Mouse (Mus musculus) skeletal muscle tissue, adult 2 months (tissue): ENCODE results near the gene Rexo4.
A peak's percentile ranks its signal among the peaks of the same experiment; 100 is the strongest.

ENCODE experiments used
- DNase-seq: peaks from one replicate; pipeline ENCODE4 v3.0.0-alpha.2; 2012; ENCODE audit warnings: low read depth, low spot score

The Rexo4 gene

DNA sequence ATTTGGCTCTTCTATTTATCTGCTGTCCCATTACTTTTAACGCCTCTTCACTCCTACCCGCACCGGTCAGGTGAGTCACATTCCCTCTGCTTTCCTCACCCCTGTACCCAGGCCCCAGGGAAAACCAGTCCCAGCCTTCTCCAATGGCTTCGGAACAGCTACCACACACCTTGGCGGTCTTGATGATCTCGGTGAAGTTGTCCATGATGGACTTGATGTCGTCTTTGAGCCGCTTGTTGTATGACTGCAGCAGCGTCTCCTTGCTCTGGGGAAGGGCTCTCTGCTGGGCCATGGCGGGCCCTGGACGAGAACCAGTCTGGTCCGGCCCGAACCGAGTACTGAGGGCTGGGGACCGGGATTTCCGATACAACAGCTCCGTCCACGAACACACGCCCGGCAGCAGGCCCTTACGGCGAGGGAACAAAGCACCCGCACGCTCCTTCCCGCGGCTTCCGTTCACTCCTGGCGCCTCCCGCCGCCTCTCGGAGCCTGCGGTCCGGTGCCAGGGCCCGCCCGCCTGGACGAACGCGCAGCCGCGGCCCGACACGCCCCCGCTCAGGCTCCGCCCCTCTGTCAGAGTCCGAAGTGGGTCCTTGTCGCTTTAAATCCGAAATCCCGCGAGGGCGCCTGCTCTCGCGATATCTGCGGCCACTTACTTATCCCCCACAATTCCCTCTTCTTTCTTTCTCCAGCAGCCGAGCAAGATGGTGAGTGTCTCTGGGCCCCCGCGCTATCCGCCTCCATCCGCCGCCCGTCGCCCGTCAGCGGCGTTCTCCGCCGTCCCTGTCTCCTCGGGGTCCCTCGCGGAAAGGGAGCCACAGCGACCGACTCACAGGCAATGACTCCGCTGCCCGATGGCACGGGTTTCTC, 53.8 kb downstream of the Rexo4 start, which contains the start of the genes Med22 and Rpl7a:
Gene Med22, minus strand, starts transcription at position 554 of the 870 bp plus-strand sequence.
Gene Rpl7a, plus strand, starts transcription at position 641 of the 870 bp plus-strand sequence.
- peak; percentile 100 for DNase-seq

DNA sequence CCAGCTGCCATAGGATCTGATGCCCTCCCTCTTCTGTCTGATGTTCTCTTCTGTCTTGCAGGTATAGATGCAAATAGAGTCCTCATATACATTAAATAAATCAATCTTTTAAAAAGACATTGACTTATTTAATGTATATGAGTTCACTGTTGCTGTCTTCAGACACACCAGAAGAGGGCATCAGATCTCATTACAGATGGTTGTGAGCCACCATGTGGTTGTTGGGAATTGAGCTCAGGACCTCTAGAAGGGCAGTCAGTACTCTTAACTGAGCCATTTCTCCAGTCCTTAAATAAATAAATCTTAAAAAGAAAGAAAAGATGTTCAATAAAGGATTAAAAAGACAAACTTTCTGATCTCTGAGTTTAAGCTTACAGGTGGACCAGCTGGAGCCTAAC, 54.8 kb downstream of the Rexo4 start:
- no peak for DNase-seq

DNA sequence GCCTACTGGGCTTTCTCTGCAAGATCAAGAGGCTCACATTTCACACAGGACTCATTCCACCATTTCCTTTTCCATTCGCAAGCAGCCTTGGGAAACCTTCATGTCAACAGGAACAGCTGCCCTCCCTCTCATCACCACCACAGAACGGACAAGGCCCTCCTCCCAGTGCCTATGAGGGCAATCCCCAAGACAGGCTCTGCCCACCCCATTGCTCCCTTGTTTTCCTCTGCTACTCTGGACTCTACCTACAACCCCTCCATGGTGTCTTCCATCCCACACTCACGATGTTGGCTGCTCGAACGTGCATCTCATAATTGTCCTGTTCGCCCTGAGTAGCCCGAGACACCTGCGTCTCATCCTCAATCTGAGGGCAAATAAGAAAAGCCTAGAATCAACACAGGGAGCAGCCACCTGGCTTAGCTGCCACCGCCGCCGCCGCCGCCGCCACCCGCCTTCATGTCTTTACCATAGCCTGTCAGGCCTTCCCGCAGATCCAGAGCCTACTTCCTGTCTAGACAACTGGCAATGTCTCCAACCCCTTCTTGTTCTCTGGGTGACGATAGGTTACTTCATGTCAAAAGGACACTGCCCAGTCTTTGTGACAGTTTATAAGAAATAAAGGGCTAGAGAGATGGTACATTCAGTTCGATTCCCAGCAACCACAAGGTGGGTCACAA, 55.3 kb downstream of the Rexo4 start:
- DNase-seq = no peak

DNA sequence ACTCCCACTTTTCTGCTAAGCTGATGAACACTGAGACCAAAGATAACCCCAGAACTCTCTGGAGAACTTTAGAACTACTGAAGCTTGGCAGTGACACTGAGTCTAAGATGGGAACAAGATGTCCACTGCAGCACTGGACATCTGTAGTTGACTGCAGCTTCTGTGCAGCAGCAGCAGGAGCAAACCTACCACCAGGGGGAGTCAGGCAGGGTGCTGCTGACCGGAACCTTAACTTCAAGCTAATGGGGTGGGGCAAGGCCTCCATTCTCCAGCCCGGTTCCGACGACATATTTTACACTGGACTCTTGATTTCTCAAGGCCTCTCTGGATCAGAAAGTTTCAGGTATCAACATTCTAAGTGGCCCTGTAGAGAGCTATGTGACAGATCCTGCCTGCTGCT, 57.1 kb downstream of the Rexo4 start:
- DNase-seq = no peak

DNA sequence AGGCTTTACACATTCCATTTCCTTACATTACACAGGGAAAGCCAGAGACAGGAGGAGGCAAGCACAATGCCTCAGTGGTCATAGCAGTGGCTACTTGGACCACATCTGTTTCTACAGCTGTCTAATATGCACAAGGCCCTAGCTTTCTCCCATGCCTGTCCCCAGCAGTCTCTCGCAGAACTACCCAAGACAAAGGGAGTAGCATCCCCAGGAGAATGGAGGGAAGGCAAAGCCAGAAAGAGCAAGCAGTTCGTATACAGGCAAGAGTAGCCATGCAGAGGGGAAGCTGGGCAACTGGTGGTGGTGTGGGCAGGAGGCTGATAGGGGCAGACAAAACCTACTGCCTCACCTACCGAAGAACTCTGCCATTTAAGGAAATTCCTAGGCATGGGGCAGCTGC, 57.8 kb downstream of the Rexo4 start:
- DNase-seq = no peak

DNA sequence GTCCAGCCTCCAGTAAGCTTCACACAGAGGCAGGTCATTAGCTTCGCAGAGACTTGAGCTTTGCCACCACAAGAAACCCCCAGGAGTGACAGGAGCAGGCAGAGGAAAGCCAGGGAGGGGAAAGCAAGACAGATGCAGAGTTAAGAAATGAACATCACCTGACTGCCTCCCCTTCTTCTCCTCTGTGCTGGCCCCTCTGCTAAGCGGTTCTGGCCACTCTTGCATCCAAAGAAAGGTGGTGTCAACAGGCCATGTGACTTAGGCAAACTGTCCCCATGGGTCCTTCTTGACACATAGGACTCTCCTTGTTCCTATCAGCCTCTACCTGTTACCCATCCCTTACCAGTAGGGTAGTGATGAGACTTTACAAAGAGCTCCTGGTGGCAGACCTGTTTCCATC, 58.2 kb downstream of the Rexo4 start:
- DNase-seq = no peak
